Mouse (Mus musculus) c-Kit-negative CD71-positive TER-119-positive erythroid progenitor cells, embryonic 14.5 days (primary cell): ENCODE measurements around the gene Hoxa5.

Source experiments
- DNase-seq: peaks from one replicate; pipeline ENCODE4 v3.0.0-alpha.2; 2013; ENCODE audit warnings: low read depth, low spot score

Hoxa5 gene

GRCm38 (mm10) chr6:52163366-52164031 lies 40.9 kb downstream of the Hoxa5 start:
- no peak for DNase-seq

GRCm38 (mm10) chr6:52162611-52163365 lies 41.6 kb downstream of the Hoxa5 start:
- DNase-seq: no peak

GRCm38 (mm10) chr6:52162093-52162380 lies 42.4 kb downstream of the Hoxa5 start:
- DNase-seq: no peak

- DNase-seq: no peak
Observed at GRCm38 (mm10) chr6:52161336-52162092, 42.9 kb downstream of the Hoxa5 start.

GRCm38 (mm10) chr6:52160511-52161335 lies 43.7 kb downstream of the Hoxa5 start:
- DNase-seq: no peak

- no peak for DNase-seq
Observed at GRCm38 (mm10) chr6:52159979-52160378, 44.4 kb downstream of the Hoxa5 start.

GRCm38 (mm10) chr6:52159164-52159761 lies 45.1 kb downstream of the Hoxa5 start:
- no peak for DNase-seq

- no peak for DNase-seq
Observed at GRCm38 (mm10) chr6:52158276-52159051, 45.9 kb downstream of the Hoxa5 start, which contains the start of gene Hoxa1. Hoxa1 (minus strand) TSS chr6:52158317.

- no peak for DNase-seq
Observed at GRCm38 (mm10) chr6:52157466-52158275, 46.7 kb downstream of the Hoxa5 start.

GRCm38 (mm10) chr6:52156551-52157200 lies 47.7 kb downstream of the Hoxa5 start:
- no peak for DNase-seq

GRCm38 (mm10) chr6:52155471-52155870 lies 48.9 kb downstream of the Hoxa5 start:
- no peak for DNase-seq

- no peak for DNase-seq
Observed at GRCm38 (mm10) chr6:52154044-52154443, 50.3 kb downstream of the Hoxa5 start.

GRCm38 (mm10) chr6:52153270-52153669 lies 51.1 kb downstream of the Hoxa5 start:
- DNase-seq: no peak

- no peak for DNase-seq
Observed at GRCm38 (mm10) chr6:52152226-52153193, 51.9 kb downstream of the Hoxa5 start.
